Mouse (Mus musculus) embryonic fibroblast, embryonic 13.5 days (primary cell): ENCODE measurements around the gene B4galt1. TPM values are rescaled to one million over a fixed set of nuclear protein-coding genes. Genes with fewer than 3 reads are reported as not detected.

Experiments used
- H3K27ac ChIP-seq: 2 replicates; pipeline ENCODE4 v1.5.1; 2012; ENCODE audit warnings: low read length, control low read depth, inconsistent platforms; ENCODE audit not compliant: insufficient read depth
- H3K4me1 ChIP-seq: 2 replicates; pipeline ENCODE4 v1.6.1; 2011; ENCODE audit warnings: low read length; ENCODE audit not compliant: control insufficient read depth, insufficient read depth
- H3K4me3 ChIP-seq: 2 replicates; pipeline ENCODE4 v1.5.1; 2011; ENCODE audit warnings: mild to moderate bottlenecking, control low read depth, low read length; ENCODE audit not compliant: insufficient read depth
- CTCF ChIP-seq: IDR thresholded peaks from 2 replicates; pipeline ENCODE4 v1.5.1; 2011; ENCODE audit warnings: mild to moderate bottlenecking, control low read depth, low read length, moderate library complexity, borderline replicate concordance; ENCODE audit not compliant: insufficient read depth
- POLR2A ChIP-seq: IDR thresholded peaks from 2 replicates; pipeline ENCODE4 v1.6.1; 2011; ENCODE audit warnings: low read depth, mild to moderate bottlenecking, control low read depth, low read length, moderate library complexity
- polyA plus RNA-seq: library from polyadenylated mRNA; stranded (reverse); fragments of >200 nt; gene quantifications from 2 replicates; pipeline ENCODE4 v1.2.4, GENCODE M21; 2011; ENCODE audit warnings: low read depth; ENCODE audit not compliant: missing spikeins, insufficient read length

The B4galt1 gene
- polyA plus RNA-seq, 1 experiment, result 103 TPM

- H3K4me3 ChIP-seq, result no peak overlapping the region
These were observed 32.1 kb upstream of the B4galt1 start for GRCm38 (mm10) chr4:40885883-40886282.

GRCm38 (mm10) chr4:40885166-40885525, 31.3 kb upstream of the B4galt1 start:
- Histone ChIP-seq H3K27ac (peak overlapping the region; percentile 35), H3K4me1 (0 out of 2 replicates have a peak, but pooled peaks cover 2% of the 10 kb centered on the region), H3K4me3 (no peak overlapping the region)
- no peak for TF ChIP-seq CTCF
- no peak for TF ChIP-seq POLR2A

More at GRCm38 (mm10) chr4:40885883-40886282, 32.1 kb upstream of the B4galt1 start:
- 0 out of 2 replicates have a peak, but pooled peaks cover 2% of the 10 kb centered on the region for H3K4me1 ChIP-seq
- TF ChIP-seq CTCF, result no peak
- TF ChIP-seq POLR2A, result no peak
- H3K27ac ChIP-seq, result no peak overlapping the region

- Histone ChIP-seq H3K4me3 (no peak overlapping the region), H3K4me1 (0 out of 2 replicates have a peak, but pooled peaks cover 2% of the 10 kb centered on the region), H3K27ac (peak overlapping the region; percentile 35)
- TF ChIP-seq CTCF (no peak), POLR2A (no peak)
These were observed 30.7 kb upstream of the B4galt1 start for GRCm38 (mm10) chr4:40884282-40885165.

- no peak overlapping the region for H3K4me3 ChIP-seq
- TF ChIP-seq POLR2A (no peak), CTCF (no peak)
These were observed 29.4 kb upstream of the B4galt1 start for GRCm38 (mm10) chr4:40883200-40883599.

GRCm38 (mm10) chr4:40877528-40877927, 23.7 kb upstream of the B4galt1 start:
- Histone ChIP-seq H3K4me1 (peaks cover 2% of the 10 kb centered on the region; the same call in 1 of the 2 replicates), H3K27ac (peak overlapping the region; percentile 23), H3K4me3 (no peak overlapping the region)
- no peak for TF ChIP-seq POLR2A
- no peak for TF ChIP-seq CTCF

More at GRCm38 (mm10) chr4:40883200-40883599, 29.4 kb upstream of the B4galt1 start:
- Histone ChIP-seq H3K4me1 (no peaks in the 10 kb centered on the region), H3K27ac (no peak overlapping the region)

GRCm38 (mm10) chr4:40876814-40877371, 23.1 kb upstream of the B4galt1 start:
- Histone ChIP-seq H3K4me3 (no peak overlapping the region), H3K27ac (peak overlapping the region; percentile 39), H3K4me1 (peaks cover 2% of the 10 kb centered on the region; the same call in 1 of the 2 replicates)
- TF ChIP-seq CTCF (no peak), POLR2A (peak; percentile 41)

GRCm38 (mm10) chr4:40875842-40876241, 22.0 kb upstream of the B4galt1 start:
- H3K4me3 ChIP-seq, result no peak overlapping the region
- no peak overlapping the region for H3K27ac ChIP-seq
- H3K4me1 ChIP-seq, result peaks cover 2% of the 10 kb centered on the region; the same call in 1 of the 2 replicates
- TF ChIP-seq CTCF (no peak), POLR2A (no peak)

GRCm38 (mm10) chr4:40874794-40875552, 21.2 kb upstream of the B4galt1 start:
- H3K4me3 ChIP-seq, result no peak overlapping the region
- TF ChIP-seq CTCF, result no peak
- TF ChIP-seq POLR2A, result no peak
- H3K4me1 ChIP-seq, result peaks cover 2% of the 10 kb centered on the region; the same call in 1 of the 2 replicates
- no peak overlapping the region for H3K27ac ChIP-seq

GRCm38 (mm10) chr4:40874151-40874600, 20.4 kb upstream of the B4galt1 start:
- TF ChIP-seq CTCF (no peak), POLR2A (no peak)
- Histone ChIP-seq H3K4me1 (peaks cover 2% of the 10 kb centered on the region; the same call in 1 of the 2 replicates), H3K27ac (no peak overlapping the region), H3K4me3 (no peak overlapping the region)
